Mouse (Mus musculus) spleen, adult 2 months (tissue): Measurements from ENCODE around the gene Dnah8. TPM values are rescaled to one million over a fixed set of nuclear protein-coding genes. Genes with fewer than 3 reads are reported as not detected.

Source experiments
- DNase-seq, 2 experiments: peaks; one replicate each; pipeline versions ENCODE4 v3.0.0 to v3.0.0-alpha.2; 2012 to 2021; ENCODE audit warnings: low spot score in 2 of 2, low read depth in 1 of 2
- H3K27ac ChIP-seq: fragments of 200-500 bp; 2 replicates; pipeline ENCODE4 v1.5.1; 2012; ENCODE audit warnings: low read length, inconsistent platforms; ENCODE audit not compliant: insufficient read depth
- H3K27me3 ChIP-seq: fragments of 200-500 bp; 2 replicates; pipeline ENCODE4 v1.6.1; 2012; ENCODE audit warnings: mild to moderate bottlenecking, moderate library complexity, low read length, inconsistent platforms; ENCODE audit not compliant: control insufficient read depth, insufficient read depth
- H3K36me3 ChIP-seq: fragments of 200-500 bp; 2 replicates; pipeline ENCODE4 v1.6.1; 2012; ENCODE audit warnings: mild to moderate bottlenecking, low read length, inconsistent platforms; ENCODE audit not compliant: control insufficient read depth, insufficient read depth
- H3K4me1 ChIP-seq: fragments of 200-500 bp; 2 replicates; pipeline ENCODE4 v1.6.1; 2011; ENCODE audit warnings: inconsistent platforms; ENCODE audit not compliant: control insufficient read depth, insufficient read depth, insufficient read length
- H3K4me3 ChIP-seq: fragments of 200-500 bp; 2 replicates; pipeline ENCODE4 v1.5.1; 2011; ENCODE audit warnings: mild to moderate bottlenecking, inconsistent platforms; ENCODE audit not compliant: insufficient read depth, insufficient read length; ENCODE audit errors: extremely low read depth
- CTCF ChIP-seq: fragments of 200-500 bp; IDR thresholded peaks from 2 replicates; pipeline ENCODE4 v1.5.1; 2011; ENCODE audit warnings: mild to moderate bottlenecking, inconsistent platforms; ENCODE audit not compliant: insufficient read depth, insufficient read length, insufficient replicate concordance; ENCODE audit errors: extremely low read depth
- POLR2A ChIP-seq: fragments of 200-500 bp; IDR thresholded peaks from 2 replicates; pipeline ENCODE4 v1.6.1; 2011; ENCODE audit warnings: low read depth, low read length, inconsistent platforms
- WGBS: fragments of 180-500 bp; shearing (Covaris S2); methylation state at CpG from one replicate; pipeline ENCODE4 v1.1.7; 2018; 5-methylcytosine and 5-hydroxymethylcytosine counted together
- polyA plus RNA-seq: library from polyadenylated mRNA; depleted of rRNA; stranded (reverse); fragments of >200 nt; gene quantifications from 2 replicates; pipeline ENCODE4 v1.2.3, GENCODE M21; 2012

Gene Dnah8
- polyA plus RNA-seq, 1 experiment: 10.2 TPM

DNA sequence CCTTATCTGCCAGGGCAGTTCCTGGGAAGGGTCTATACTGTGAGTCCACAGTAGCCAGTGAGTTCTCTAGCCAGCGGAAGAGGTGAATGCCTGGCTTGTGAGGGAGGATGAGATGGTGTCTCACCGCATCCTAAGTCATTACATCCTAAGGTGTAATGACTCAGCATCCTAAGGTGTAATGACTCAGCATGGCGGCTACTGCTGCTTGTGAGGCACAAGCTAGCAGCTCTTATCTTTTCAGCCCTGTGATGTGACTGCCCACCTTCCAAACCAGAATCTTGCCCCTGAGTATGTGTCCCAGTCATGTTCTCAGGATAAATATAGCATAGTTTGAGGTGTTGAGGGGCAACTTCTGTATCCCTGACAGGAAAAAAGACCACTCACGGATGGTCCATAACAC lies 211.3 kb downstream of the Dnah8 start:
- no peak for TF ChIP-seq POLR2A
- TF ChIP-seq CTCF: no peak
- H3K4me1 ChIP-seq: no peaks in the 10 kb centered on the region
- no peak overlapping the region for H3K4me3 ChIP-seq
- H3K36me3 ChIP-seq: no peaks in the 10 kb centered on the region
- no peak for DNase-seq
- no peaks in the 10 kb centered on the region for H3K27me3 ChIP-seq
- WGBS: 88% methylated on average over 4 of the region's 4 CpGs
- no peak overlapping the region for H3K27ac ChIP-seq

DNA sequence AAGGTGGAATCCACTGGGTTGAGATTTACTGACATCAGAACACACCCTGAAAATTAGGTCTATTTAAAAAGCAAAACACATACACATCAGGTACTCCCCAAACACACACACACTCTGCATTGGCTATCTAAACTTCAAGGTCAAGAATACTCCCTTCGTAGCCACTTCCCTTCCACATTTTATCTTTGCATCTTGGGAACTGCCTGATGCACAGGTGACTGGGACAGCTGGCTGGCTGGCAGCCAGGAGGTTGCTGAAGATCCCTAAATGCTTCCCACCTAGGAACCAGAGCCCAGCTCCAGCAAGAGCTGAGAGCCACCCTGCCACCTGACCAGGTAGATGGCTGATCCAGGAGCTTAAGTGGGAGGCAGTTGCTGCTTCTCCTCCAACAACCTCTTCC lies 212.9 kb downstream of the Dnah8 start:
- Histone ChIP-seq H3K4me3 (no peak overlapping the region), H3K27me3 (no peaks in the 10 kb centered on the region), H3K27ac (no peak overlapping the region), H3K36me3 (no peaks in the 10 kb centered on the region), H3K4me1 (no peaks in the 10 kb centered on the region; the same call in 1 of the 2 replicates)
- DNase-seq: no peak
- TF ChIP-seq POLR2A (no peak), CTCF (no peak)
- WGBS: 67% methylated on average over 1 of the region's 1 CpGs

- H3K36me3 ChIP-seq: no peaks in the 10 kb centered on the region
- 94% methylated on average over 9 of the region's 9 CpGs for WGBS
- no peaks in the 10 kb centered on the region; the same call in 1 of the 2 replicates for H3K4me1 ChIP-seq
- H3K4me3 ChIP-seq: no peak overlapping the region
- no peak for TF ChIP-seq POLR2A
- TF ChIP-seq CTCF: no peak
- DNase-seq: no peak
- no peak overlapping the region for H3K27ac ChIP-seq
- no peaks in the 10 kb centered on the region for H3K27me3 ChIP-seq
Observed at GRCm38 (mm10) chr17:30840046-30840445, 215.9 kb downstream of the Dnah8 start.

- Histone ChIP-seq H3K27ac (no peak overlapping the region), H3K4me3 (peak overlapping the region; percentile 36; the same call in 1 of the 2 replicates)
- 11% methylated on average over 6 of the region's 6 CpGs for WGBS
Observed at GRCm38 (mm10) chr17:30842312-30842711, 218.2 kb downstream of the Dnah8 start.

GRCm38 (mm10) chr17:30844321-30844791 lies 220.2 kb downstream of the Dnah8 start:
- no peak for DNase-seq
- Histone ChIP-seq H3K4me1 (no peaks in the 10 kb centered on the region; the same call in 1 of the 2 replicates), H3K36me3 (no peaks in the 10 kb centered on the region), H3K4me3 (no peak overlapping the region), H3K27ac (no peak overlapping the region), H3K27me3 (no peaks in the 10 kb centered on the region)
- TF ChIP-seq CTCF: no peak
- no peak for TF ChIP-seq POLR2A
- WGBS: 77% methylated on average over 9 of the region's 9 CpGs

More at GRCm38 (mm10) chr17:30842312-30842711, 218.2 kb downstream of the Dnah8 start:
- Histone ChIP-seq H3K4me1 (no peaks in the 10 kb centered on the region; the same call in 1 of the 2 replicates), H3K27me3 (no peaks in the 10 kb centered on the region), H3K36me3 (no peaks in the 10 kb centered on the region)
- DNase-seq: peak in 1 of 2 experiments; percentile 17
- TF ChIP-seq CTCF: no peak
- no peak for TF ChIP-seq POLR2A

DNA sequence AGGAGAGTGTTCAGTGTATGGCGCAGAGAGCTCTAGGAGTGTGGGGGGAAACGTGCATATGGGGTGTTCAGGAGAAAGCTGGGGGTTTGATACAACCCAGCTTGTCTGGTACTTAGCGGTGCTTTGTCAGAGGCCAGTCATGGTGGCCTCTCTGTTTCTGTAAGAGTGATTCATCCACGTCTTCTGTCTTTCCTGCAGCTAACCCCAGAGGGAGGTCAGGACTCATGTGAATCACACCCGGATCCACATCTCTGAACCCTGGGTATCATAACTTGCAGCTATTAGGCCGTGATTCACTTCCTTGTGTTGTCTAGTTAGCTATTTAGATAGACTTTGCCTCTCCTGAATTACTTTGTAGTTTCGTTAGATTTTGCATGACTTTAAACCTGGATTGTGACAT lies 223.3 kb downstream of the Dnah8 start:
- DNase-seq: no peak
- no peak overlapping the region for H3K4me3 ChIP-seq
- TF ChIP-seq POLR2A (no peak), CTCF (no peak)

GRCm38 (mm10) chr17:30848086-30848485 lies 223.9 kb downstream of the Dnah8 start:
- Histone ChIP-seq H3K27me3 (no peaks in the 10 kb centered on the region), H3K4me3 (no peak overlapping the region), H3K4me1 (no peaks in the 10 kb centered on the region), H3K27ac (no peak overlapping the region), H3K36me3 (no peaks in the 10 kb centered on the region)
- WGBS: 93% methylated on average over 5 of the region's 5 CpGs
- no peak for DNase-seq
- TF ChIP-seq POLR2A (no peak), CTCF (no peak)

More for the DNA sequence above, 223.3 kb downstream of the Dnah8 start:
- H3K27ac ChIP-seq: no peak overlapping the region
- WGBS: 87% methylated on average over 7 of the region's 7 CpGs
- no peaks in the 10 kb centered on the region for H3K36me3 ChIP-seq
- no peaks in the 10 kb centered on the region for H3K4me1 ChIP-seq
- no peaks in the 10 kb centered on the region for H3K27me3 ChIP-seq
